Mouse (Mus musculus) kidney, postnatal 0 days (tissue): ENCODE measurements around the gene Epn1. TPM values are rescaled to one million over a fixed set of nuclear protein-coding genes. Genes with fewer than 3 reads are reported as not detected.

ENCODE experiments used
- ATAC-seq: fragments of 200-750 bp; cut with Nextera tagmentation; replicated peaks from 2 replicates; pipeline ENCODE4 v1.8.0; 2017; ENCODE audit warnings: low read depth, moderate number of reproducible peaks, moderate TSS enrichment, moderate library complexity; ENCODE audit not compliant: low FRiP score
- DNase-seq: peaks from one replicate; pipeline ENCODE4 v3.0.0-alpha.2; 2016; ENCODE audit warnings: low spot score
- H3K27ac ChIP-seq: fragments of 300-500 bp; sonication (generic); 2 replicates; pipeline ENCODE4 v1.5.1; 2014; ENCODE audit warnings: mild to moderate bottlenecking
- H3K27me3 ChIP-seq: fragments of 300-500 bp; sonication (generic); 2 replicates; pipeline ENCODE4 v1.6.1; 2014; ENCODE audit warnings: low read length, mixed read lengths; ENCODE audit not compliant: insufficient read depth
- H3K36me3 ChIP-seq: fragments of 300-500 bp; sonication (generic); 2 replicates; pipeline ENCODE4 v1.6.1; 2014; ENCODE audit warnings: low read length, mixed read lengths; ENCODE audit not compliant: insufficient read depth
- H3K4me1 ChIP-seq: fragments of 300-500 bp; sonication (generic); replicated peaks from 2 replicates; pipeline ENCODE4 v1.6.1; 2014; ENCODE audit warnings: antibody characterized with exemption, low read length, mixed read lengths; ENCODE audit not compliant: insufficient read depth
- H3K4me2 ChIP-seq: fragments of 300-500 bp; sonication (generic); 2 replicates; pipeline ENCODE4 v1.6.1; 2014; ENCODE audit warnings: mild to moderate bottlenecking, low read length, moderate library complexity, mixed read lengths
- H3K4me3 ChIP-seq: fragments of 300-500 bp; sonication (generic); replicated peaks from 2 replicates; pipeline ENCODE4 v1.5.1; 2014; ENCODE audit warnings: low read depth, low read length
- H3K9ac ChIP-seq: fragments of 300-500 bp; sonication (generic); 2 replicates; pipeline ENCODE4 v1.6.1; 2014; ENCODE audit warnings: low read depth, low read length
- H3K9me3 ChIP-seq: fragments of 300-500 bp; sonication (generic); replicated peaks from 2 replicates; pipeline ENCODE4 v1.6.1; 2016; ENCODE audit warnings: low read length, inconsistent platforms, mixed read lengths
- CTCF ChIP-seq: IDR thresholded peaks from 2 replicates; pipeline ENCODE4 v1.5.1; 2016; ENCODE audit warnings: antibody characterized with exemption, low read depth, mild to moderate bottlenecking, moderate library complexity
- WGBS: fragments of 180-500 bp; shearing (Covaris S2); extraction: QIAGEN DNeasy Blood & Tissue Kit; methylation state at CpG from one replicate; pipeline ENCODE4 v1.1.7; 2014; 5-methylcytosine and 5-hydroxymethylcytosine counted together
- polyA plus RNA-seq: library from polyadenylated mRNA; unstranded; fragments of >200 nt; fragmentation: Nextera tagmentation; extraction: Ambion mirVana; gene quantifications from 2 replicates; pipeline ENCODE4 v1.2.1, GENCODE M21; 2015

The Epn1 gene
- polyA plus RNA-seq, result 58.4 and 61.7 TPM in 2 replicates

GRCm38 (mm10) chr7:5080010-5080751 is at the start of gene Epn1:
Gene Epn1, plus strand, starts transcription at chr7:5080235.
- TF ChIP-seq CTCF, result no peak
- ATAC-seq, result peak; percentile 97
- H3K4me3 ChIP-seq, result peak within 1 kb of the TSS; percentile 99
- no peaks in the 10 kb centered on the region for H3K9me3 ChIP-seq
- peak; percentile 98 for DNase-seq
- peak within 1 kb of the TSS; percentile 96 for H3K27ac ChIP-seq
- no peaks in the 10 kb centered on the region for H3K27me3 ChIP-seq
- H3K4me2 ChIP-seq, result peak within 1 kb of the TSS; percentile 61
- H3K9ac ChIP-seq, result peak within 1 kb of the TSS; percentile 97
- under 1% methylated on average over 80 of the region's 81 CpGs for WGBS
- no peaks in the 10 kb centered on the region; the same call in 1 of the 2 replicates for H3K4me1 ChIP-seq
- H3K36me3 ChIP-seq, result peaks cover 41% of the 10 kb centered on the region

GRCm38 (mm10) chr7:5030554-5031275 is 49.3 kb upstream of the Epn1 start:
- Histone ChIP-seq H3K9me3 (peaks cover 19% of the 10 kb centered on the region), H3K27me3 (no peaks in the 10 kb centered on the region), H3K9ac (no peak overlapping the region), H3K4me2 (no peak overlapping the region), H3K4me1 (no peaks in the 10 kb centered on the region), H3K36me3 (peaks cover 68% of the 10 kb centered on the region), H3K27ac (no peak overlapping the region), H3K4me3 (no peak overlapping the region)
- WGBS, result 89% methylated on average over 63 of the region's 63 CpGs
- TF ChIP-seq CTCF, result no peak
- no peak for ATAC-seq
- no peak for DNase-seq

- 85% methylated on average over 41 of the region's 46 CpGs for WGBS
- Histone ChIP-seq H3K9ac (no peak overlapping the region), H3K9me3 (peaks cover 19% of the 10 kb centered on the region), H3K36me3 (peaks cover 71% of the 10 kb centered on the region), H3K4me1 (no peaks in the 10 kb centered on the region), H3K4me3 (no peak overlapping the region), H3K27ac (no peak overlapping the region), H3K27me3 (no peaks in the 10 kb centered on the region), H3K4me2 (no peak overlapping the region)
- DNase-seq, result no peak
- no peak for ATAC-seq
- TF ChIP-seq CTCF, result no peak
These were observed 48.5 kb upstream of the Epn1 start for GRCm38 (mm10) chr7:5031496-5031895.

GRCm38 (mm10) chr7:5033818-5034217 is 46.2 kb upstream of the Epn1 start, which contains the start of gene 4632433K11Rik:
Gene 4632433K11Rik, plus strand, starts transcription at chr7:5034118.
- Histone ChIP-seq H3K9me3 (peaks cover 19% of the 10 kb centered on the region), H3K27ac (no peak within 1 kb of the TSS), H3K36me3 (peaks cover 66% of the 10 kb centered on the region), H3K4me3 (no peak within 1 kb of the TSS), H3K4me1 (0 out of 2 replicates have a peak, but pooled peaks cover 3% of the 10 kb centered on the region), H3K27me3 (no peaks in the 10 kb centered on the region), H3K9ac (no peak within 1 kb of the TSS), H3K4me2 (no peak within 1 kb of the TSS)
- no peak for TF ChIP-seq CTCF
- DNase-seq (no peak), ATAC-seq (no peak)
- 94% methylated on average over 3 of the region's 3 CpGs for WGBS

GRCm38 (mm10) chr7:5035628-5036027 is 44.4 kb upstream of the Epn1 start:
- Histone ChIP-seq H3K4me2 (no peak overlapping the region), H3K4me3 (no peak overlapping the region), H3K27me3 (no peaks in the 10 kb centered on the region), H3K27ac (no peak overlapping the region), H3K9ac (no peak overlapping the region), H3K4me1 (0 out of 2 replicates have a peak, but pooled peaks cover 3% of the 10 kb centered on the region), H3K36me3 (peaks cover 49% of the 10 kb centered on the region), H3K9me3 (peaks cover 10% of the 10 kb centered on the region)
- ATAC-seq (no peak), DNase-seq (no peak)
- 96% methylated on average over 17 of the region's 17 CpGs for WGBS
- no peak for TF ChIP-seq CTCF

- peaks cover 44% of the 10 kb centered on the region for H3K36me3 ChIP-seq
- TF ChIP-seq CTCF, result no peak
- H3K4me1 ChIP-seq, result 0 out of 2 replicates have a peak, but pooled peaks cover 3% of the 10 kb centered on the region
- no peak overlapping the region for H3K27ac ChIP-seq
- ATAC-seq, result no peak
- no peak overlapping the region for H3K4me3 ChIP-seq
- WGBS, result 94% methylated on average over 9 of the region's 9 CpGs
- peaks cover 5% of the 10 kb centered on the region for H3K9me3 ChIP-seq
- H3K27me3 ChIP-seq, result no peaks in the 10 kb centered on the region
- H3K4me2 ChIP-seq, result no peak overlapping the region
- DNase-seq, result no peak
- H3K9ac ChIP-seq, result no peak overlapping the region
These were observed 43.9 kb upstream of the Epn1 start for GRCm38 (mm10) chr7:5036136-5036535.
